Mouse (Mus musculus) monocyte, adult 5-6 weeks (primary cell): ENCODE measurements around the gene Cttnbp2nl. TPM values are rescaled to one million over a fixed set of nuclear protein-coding genes. Genes with fewer than 3 reads are reported as not detected.

ENCODE experiments used
- ATAC-seq: fragments of 153-309, 156-312 bp; replicated peaks from 2 replicates; pipeline ENCODE4 v1.8.0; 2017; ENCODE audit warnings: mild to moderate bottlenecking; ENCODE audit not compliant: low TSS enrichment, insufficient number of reproducible peaks, severe bottlenecking, poor library complexity, low FRiP score
- total RNA-seq: library from RNA; stranded (forward); fragments of 200-1000, 200-491, 200-594 nt; gene quantifications from 3 replicates; pipeline ENCODE4 v1.2.3, GENCODE M21; 2017

The Cttnbp2nl gene
- total RNA-seq, 1 experiment from 2014 or later, result 0.19 TPM

GRCm38 (mm10) chr3:105019826-105020692 lies 32.9 kb downstream of the Cttnbp2nl start:
- no peak for ATAC-seq

- no peak for ATAC-seq
Observed at GRCm38 (mm10) chr3:105018783-105019105, 34.2 kb downstream of the Cttnbp2nl start.

DNA sequence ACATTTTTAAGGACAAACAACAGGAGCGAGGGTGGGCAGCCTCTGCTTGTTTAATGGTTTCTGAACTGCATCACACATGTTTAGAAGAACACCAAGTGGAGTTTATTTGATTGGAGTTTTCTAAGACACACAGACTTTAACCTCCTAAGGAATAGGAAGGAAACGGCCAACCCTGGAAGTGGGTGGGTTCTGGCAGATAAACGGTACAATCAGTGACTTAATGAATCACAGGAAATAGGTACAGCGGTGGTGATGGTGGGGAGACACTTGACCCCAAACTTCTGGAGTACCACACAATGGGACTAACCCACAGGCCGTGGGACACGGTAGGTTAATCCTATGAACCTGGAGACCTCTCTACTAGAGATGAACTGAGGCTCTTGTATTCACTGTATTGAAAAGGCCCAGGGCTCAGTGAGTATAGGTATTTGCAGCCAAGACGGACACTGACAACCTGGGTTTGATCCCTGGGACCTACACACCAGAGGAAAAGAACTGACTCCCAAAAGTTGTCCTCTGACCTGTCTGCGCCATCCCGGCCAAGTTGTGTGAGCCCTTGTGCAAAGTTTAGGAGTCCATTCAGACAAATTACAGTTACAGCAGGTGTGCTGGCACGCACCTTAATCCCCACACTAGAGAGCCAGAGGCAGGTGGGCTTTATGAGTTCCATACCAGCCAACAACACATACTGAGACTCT lies 34.7 kb downstream of the Cttnbp2nl start:
- no peak for ATAC-seq

DNA sequence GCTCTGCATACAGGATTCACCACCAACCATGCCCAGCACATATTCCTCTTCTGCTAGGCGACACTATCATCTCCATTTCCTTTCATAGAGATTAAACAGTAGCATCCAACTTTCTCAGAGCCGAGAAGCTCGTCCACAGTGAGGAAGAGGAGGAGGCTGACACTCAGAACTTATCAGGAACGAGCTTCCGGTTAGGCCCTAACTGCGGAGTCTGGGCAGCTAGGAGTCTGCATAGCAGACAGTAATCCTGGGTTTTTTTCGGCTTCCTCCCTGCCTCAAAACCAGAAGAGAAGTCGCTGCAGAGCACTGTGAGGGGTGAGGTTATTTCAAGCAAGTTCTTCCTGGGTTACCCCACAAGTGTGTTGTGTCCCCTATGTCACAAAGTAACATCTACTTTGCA lies 35.6 kb downstream of the Cttnbp2nl start:
- no peak for ATAC-seq

GRCm38 (mm10) chr3:105016204-105016603 lies 36.7 kb downstream of the Cttnbp2nl start:
- no peak for ATAC-seq

- ATAC-seq, result no peak
Observed at GRCm38 (mm10) chr3:105014908-105015307, 38.0 kb downstream of the Cttnbp2nl start.

DNA sequence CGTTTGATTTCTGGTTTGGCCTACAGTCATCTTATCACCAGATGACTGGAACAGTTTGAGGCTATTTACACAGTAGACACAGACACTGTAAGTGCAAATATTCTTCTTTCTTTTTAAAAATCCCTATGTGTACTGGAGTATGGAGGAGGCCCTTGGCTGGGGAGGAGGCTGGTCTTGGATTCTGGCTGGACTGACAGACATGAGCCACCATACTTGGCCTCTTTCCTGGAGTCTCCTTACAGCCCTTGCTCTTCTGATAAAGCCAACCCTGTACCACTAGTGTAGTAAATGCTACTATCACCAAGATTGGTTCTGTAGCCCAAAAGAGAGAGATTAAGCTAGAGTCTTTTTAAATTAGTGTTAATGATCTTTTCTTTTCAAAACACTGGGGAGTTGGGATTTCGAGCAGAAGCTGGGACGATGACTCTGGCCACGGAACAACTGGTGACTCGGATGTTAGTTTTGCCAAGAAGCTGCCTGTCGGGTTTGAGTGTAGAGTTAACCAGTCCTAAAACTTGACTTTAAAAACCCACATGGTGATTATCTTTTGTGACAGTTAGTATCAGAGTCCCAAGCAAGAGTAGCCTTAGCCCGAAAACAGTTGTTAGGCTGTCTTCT lies 40.1 kb downstream of the Cttnbp2nl start:
- ATAC-seq, result no peak

DNA sequence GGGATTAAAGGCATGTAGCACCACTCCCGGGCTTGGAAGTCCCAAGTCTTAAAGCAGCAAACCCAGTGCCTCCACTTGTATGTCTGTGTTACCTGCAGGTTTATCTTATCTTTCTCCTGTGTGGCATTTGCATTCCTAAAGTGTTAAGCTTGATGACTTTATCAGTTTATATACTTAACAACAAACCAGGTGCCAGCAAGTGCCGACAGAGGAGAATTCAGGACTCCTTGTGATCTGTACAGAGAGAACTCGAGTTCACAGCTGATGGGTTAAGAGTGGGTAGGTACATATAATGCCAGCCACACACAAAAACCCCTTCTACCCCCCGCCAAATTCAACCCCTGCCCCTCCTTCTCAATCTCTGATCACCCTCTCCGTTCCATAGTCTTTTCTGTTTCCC lies 41.1 kb downstream of the Cttnbp2nl start:
- no peak for ATAC-seq

DNA sequence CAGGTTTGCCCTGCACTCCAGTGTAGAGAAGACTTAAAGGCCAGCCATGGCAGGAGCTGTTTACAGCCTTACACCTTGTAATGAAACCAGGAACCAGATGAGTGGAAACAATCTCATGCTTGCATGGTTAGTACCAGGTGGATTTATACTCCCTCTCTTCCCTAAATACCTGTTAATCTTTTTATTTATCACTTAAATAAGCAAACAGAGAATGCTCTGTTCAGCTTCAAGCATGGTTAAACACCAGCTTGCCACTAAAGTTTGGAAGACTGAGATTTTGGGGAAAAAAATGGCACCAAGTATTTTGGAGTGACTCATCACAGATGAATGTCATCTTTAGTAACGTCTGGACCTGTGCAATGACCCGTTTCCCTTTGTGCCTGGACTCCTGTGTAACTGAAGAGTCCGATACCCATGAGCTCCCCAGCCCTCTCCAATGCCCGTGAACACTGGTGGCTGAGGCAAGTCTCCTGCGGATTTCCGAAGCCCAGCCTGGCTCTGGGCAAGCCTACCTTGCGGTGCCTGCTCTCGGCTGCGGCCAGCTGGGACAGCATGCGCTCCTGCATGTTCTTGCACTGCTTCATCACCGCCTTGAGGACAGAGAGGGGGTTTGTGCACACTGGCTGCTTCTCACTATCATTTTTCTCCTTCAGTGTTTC lies 42.1 kb downstream of the Cttnbp2nl start:
- ATAC-seq, result no peak

DNA sequence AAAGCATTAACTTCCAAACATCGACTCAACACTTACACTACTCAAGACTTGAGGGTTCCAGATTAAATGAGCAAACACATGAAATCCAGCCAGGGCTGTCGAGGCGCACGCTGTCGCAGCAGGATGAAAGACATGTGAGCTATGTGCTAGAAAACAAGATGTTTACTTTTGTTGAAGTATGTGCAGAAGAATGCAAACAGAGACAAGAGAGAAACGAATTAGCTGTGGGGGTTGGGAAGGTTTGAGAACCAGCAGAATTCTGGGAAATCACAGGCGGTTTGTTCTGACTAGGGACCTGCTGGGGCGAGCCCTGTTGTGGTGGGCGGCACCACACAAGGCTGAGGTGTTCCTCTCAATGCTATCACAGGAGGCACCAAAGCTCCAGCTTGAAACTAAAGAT lies 44.9 kb downstream of the Cttnbp2nl start:
- ATAC-seq, result no peak

DNA sequence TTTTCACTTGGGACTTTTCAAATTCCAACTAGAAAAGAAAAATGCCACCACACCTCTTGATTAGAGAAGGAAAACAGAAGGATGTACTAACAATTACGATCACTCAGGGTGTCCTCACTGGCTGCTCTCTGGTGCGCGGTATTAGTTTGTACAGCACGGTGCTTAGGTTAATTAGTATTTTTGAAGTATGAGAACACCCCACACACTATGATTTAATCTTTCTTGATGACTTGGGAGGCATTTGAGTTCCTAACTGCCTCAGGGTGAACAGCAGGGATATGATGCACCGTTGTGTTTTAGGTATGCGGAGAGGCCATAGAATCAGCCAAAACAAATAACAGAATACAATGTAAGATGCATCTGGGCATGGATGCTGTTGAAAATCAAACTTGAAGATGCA lies 46.8 kb downstream of the Cttnbp2nl start:
- ATAC-seq, result no peak

DNA sequence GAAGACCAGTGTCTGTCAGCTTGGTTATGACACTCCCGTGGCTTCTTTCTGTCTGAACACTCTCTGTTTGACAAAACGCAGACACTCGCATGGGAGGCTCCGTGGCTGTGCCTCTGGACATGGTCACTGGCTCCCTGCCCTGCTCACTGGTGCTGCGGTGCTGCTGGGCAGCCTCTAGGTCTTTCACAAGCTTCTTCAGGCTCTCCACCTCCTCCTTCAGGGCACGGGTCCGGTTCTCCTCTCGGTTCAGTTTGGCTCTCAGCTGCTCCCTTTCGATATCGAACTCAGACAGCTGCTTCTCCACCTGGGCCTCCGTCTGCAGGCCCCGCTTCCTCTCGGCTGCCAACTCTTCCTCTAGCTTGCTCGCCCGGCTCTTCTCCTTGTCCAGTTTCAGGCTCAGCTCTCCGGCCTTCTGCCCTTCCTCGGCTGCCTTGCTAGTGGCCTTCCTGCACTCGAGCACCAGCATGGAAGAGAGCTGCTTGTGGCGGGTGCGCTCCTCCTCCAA lies 47.3 kb downstream of the Cttnbp2nl start:
- no peak for ATAC-seq

GRCm38 (mm10) chr3:105005011-105005410 lies 47.9 kb downstream of the Cttnbp2nl start:
- ATAC-seq, result no peak

- no peak for ATAC-seq
Observed at GRCm38 (mm10) chr3:105003960-105004463, 48.9 kb downstream of the Cttnbp2nl start.

DNA sequence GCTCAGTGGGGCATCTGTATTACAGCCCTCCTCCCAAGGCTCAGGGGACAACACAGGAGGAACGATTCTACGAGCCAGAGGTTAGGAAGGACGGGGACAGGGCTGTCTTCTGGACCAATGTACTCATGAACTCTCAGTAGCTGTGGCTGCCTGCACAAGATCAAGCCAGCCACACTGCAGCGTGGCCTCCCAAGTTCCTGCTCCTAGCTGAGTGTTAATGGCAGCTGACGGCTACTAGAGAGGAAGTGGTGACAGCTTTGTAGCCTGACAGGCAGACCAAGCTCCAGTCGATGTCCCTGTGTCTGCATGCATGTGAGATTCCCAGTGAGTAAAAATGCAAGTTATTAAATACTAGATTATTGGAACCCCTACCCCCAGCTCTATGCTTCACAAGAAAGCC lies 51.6 kb downstream of the Cttnbp2nl start:
- peak; percentile 17; the same call in 1 of the 2 replicates for ATAC-seq

GRCm38 (mm10) chr3:105000561-105000960 lies 52.4 kb downstream of the Cttnbp2nl start:
- ATAC-seq, result no peak

DNA sequence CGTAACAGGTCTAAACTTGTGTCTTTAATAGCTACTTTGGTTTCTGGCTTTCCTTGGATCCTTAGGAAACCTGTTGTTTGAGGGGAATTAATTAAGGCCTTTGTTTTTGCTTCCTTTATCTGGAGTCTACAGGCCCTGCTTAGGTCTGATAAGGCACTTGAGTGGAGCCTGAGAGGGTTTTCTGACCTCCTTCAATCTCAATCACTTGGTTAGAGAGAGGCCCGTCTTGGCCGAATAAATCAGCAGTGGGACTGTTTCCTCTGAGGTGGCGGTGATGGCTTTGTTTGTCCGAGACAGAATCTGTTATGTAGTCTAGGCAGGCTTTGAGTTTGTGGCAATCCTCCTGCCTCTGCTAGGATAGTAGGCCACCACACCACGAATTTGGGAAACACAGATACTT lies 55.4 kb downstream of the Cttnbp2nl start:
- ATAC-seq, result no peak

DNA sequence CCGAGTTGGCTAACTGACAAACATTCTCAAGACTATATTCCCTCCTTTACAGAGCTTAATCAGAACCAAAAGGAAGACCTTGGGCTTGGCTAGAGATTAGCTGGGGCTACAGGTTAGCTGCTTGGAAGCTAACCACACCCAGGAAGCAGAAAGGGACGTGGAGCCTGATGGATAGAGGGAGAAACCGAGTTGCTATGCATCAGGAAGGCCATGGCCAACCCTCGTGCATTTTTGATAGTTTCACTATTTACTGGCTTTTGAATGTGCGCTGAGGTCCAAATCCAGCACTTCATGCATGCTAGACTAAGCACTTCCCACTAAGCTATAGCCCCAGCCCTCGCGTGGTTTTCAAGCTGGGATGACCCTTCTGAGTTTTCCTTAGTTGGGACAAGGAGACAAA lies 57.2 kb downstream of the Cttnbp2nl start:
- no peak for ATAC-seq

- ATAC-seq, result no peak
Observed at GRCm38 (mm10) chr3:104994415-104994841, 58.5 kb downstream of the Cttnbp2nl start.
